Mouse (Mus musculus): ENCODE results near the gene Crip1.

Gene Crip1

DNA sequence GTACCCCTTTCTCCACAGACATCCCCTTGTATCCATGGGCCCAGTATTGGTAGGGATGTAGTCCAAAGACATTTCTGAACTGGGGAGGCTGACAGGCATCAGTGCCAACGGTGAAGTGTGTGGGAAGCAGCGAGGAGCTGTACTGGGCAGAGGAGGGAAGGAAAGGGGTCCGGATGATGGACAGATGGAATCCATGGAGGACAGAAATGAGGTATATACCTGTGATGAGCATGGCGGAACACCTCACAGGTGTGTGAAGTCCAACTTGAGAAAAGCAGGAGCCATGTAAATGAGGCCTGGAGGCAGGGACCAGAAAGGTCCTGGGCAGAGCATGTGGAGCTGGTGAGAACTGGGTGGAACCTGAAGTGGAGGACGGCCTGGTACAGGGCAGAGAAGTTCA, 525 bp upstream of the Crip1 start:
- in situ Hi-C loops (cut with MboI, MseI): no loop called here

DNA sequence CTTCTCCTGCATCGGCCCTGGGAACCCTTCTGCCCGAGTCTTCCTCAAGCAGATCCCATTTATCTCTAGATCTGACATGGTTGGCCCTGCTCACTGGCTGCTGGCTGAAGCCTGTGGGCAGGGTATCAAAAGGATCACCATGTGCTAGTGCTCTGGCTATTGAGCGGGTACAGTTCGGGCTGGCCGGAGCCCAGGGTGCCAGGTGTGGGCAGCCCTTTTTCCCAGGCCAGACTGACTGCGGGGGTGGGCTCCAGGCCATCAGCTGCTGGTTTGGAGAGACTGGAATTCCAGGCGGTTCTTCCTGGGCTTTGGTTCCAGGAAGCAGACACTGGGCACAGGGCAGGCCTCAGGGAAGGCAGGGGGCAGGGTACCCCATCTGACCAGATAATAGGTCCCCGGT, 1.4 kb downstream of the Crip1 start:
- in situ Hi-C loops (cut with MboI, MseI): no loop called here

DNA sequence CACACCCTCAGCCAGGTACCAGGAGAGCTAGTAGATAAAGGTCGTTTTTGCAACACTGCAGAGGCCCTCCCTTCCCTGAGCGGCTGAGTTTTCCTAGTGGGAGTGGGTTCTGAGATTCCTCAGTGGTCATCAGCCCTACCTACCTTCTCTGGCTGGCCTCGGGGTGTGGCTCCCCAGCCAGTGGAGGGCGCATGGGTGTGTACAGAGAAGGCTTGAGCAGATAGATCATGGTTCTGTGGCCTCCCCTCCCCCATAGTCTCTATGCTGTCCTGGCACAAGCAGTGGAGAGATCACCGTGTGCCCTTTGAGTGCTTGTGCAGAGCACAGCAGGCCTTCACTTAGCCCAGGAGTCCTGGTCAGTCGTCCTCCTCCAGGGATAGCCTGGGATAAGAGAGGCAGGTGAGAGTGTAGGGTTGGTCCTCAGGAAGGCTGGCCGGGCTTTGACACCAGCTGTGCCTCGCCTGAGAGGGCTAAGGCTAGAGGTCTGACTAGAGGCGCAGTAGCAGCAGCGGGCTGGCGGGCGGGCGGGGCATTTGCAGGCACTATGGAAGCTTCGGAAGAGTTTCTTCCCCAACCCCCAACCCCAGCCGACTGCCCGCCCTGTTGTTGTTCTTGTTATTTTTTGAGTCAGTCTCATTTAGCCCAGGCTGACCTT, 2.4 kb downstream of the Crip1 start:
- in situ Hi-C loops (cut with MboI, MseI): no loop called here

DNA sequence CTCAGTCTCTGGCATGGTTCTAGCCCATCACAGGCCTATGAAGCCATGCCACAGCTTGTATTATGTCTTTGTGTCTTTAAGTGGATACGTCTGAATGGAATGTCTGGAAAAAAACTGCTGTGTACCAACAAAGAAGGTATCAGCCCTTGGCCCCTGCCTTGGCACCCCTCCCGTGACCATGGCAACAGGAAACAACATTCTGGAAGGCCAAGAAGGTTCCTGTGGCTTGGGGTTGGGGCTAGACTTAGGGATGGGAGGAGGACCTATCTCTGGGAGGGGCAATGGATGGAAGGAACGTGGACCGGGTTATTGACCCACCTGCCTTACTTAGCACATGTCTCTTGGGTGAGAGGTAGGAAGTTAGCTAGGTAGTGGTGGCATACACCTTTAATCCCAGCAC, 3.2 kb downstream of the Crip1 start:
- in situ Hi-C loops (cut with MboI, MseI): no loop called here

DNA sequence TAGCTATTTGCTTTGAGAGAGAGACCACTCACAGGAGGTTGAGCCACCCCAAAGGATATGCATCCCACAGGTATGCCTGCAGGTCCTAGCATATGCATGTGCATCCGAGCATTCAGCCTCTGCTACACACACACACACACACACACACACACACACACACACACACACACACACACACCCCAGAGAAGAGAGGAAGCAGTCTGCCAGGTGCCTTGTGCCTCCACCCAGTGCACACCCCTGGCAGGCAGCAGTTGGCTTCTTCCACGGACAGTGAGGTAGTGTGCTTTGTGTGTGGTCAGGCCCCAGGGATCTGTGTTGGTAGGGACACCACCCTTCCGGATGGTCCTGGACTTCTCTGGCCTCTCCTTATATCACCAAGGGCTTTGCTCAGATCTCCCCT, 3.8 kb downstream of the Crip1 start:
- in situ Hi-C loops (cut with MboI, MseI): no loop called here

DNA sequence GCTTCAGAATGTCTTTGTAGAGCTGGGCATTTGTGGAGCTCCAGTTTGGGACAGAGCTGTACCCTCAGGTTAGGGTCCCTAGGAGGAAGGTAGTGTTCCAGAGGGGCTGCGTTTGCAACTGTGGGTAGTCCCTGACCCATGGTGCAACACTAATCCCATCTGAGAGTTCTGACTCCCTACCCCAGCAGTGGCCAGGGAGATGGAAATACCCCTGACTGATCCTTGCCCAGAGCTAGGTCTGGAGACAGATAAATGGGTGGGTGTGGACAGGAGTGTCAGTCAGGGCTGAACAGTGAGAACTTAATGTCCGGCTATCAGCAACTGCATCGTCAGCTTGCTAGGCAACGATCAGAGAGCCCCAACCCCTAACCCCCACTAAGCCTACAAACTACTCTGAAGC, 4.5 kb downstream of the Crip1 start:
- in situ Hi-C loops (cut with MboI, MseI): no loop called here

DNA sequence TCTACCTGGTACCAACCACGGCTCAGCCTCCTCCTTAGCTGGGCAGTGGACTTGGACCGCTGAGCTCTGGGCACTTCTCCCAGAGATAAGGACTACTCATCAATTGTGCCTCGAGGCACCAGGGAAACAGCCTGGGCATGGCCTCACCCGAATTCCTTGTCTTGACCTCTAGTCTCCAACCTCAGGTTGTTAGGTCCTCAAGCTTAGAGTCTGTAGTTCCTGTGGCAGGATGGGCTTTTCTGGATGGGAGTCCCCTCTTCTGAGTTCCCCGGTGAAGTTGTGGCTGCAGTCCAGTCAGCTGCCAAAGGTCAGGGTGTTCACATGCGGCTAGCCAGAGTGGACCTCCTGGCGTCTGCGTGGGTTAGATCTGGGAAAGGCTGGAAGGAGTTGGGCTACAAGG, 4.9 kb downstream of the Crip1 start:
- in situ Hi-C loops (cut with MboI, MseI): no loop called here

DNA sequence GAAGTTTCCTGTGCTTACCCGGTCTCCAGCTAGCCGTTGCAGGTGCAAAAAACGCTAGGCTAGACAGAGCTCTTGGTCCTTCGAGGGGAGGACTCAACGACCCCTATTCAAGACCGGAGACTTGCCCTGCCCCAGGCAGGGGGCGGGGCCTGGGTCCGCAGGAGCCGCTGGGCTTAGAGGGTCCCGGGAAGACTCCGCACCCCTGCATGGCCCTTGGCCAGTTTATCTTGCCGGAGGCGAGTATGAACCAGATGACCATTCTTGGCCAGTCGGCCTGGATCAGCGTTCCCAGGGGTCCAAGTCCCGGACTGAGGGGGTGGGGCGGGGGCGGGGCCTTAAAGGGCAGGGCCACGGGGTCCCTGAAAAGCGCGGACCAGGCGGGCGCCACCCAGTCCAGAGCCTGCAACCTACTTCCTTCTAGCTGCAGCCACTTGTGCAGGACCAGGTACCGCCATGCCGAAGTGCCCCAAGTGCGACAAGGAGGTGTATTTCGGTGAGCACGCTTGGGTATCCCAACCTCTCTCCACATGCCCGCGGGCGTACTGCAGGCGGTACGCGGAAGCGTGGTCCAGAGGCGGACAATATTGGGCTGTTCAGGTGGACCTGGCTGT, 5.7 kb downstream of the Crip1 start:
- in situ Hi-C loops (cut with MboI, MseI): no loop called here

DNA sequence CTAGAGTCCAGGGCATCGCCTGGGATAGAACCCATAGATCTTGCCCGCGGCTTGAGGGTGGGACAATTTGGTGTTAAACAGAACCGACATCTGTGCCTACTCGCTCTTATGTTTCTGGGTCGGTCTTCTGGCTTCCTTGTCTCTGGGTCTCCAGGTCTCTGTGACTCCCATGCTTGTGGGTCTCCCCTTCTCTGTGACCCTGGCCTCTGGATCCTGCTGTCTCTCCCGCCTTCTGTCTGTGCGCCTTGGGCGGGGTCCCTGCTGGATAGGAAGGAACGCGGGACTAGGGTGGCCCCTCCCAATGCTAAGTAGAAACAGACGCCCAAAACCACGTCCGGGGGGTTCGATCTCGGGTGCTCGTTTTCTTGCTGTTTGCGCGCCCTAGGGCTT, 6.2 kb downstream of the Crip1 start:
- in situ Hi-C loops (cut with MboI, MseI): no loop called here

DNA sequence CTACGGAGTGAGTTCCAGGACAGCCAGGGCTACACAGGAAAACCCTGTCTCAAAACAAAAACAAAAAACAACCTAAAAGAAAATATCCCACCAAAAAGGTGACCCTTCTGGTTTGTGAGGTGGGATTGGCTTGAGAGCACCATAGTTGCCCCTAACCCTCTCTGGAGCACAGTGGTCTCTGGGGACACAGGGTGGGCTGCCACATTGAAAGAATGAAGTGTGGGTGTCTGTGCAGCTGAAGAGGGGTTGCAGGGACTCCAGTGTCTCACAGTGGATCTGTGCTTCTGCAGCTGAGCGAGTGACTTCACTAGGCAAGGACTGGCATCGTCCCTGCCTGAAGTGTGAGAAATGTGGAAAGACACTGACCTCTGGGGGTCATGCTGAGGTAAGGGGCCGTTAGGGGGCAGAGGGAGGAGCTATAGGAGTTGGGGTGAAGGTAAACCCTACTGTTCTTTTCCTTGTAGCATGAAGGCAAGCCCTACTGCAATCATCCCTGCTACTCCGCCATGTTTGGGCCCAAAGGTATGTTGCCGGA, 6.9 kb downstream of the Crip1 start:
- in situ Hi-C loops (cut with MboI, MseI): no loop called here

DNA sequence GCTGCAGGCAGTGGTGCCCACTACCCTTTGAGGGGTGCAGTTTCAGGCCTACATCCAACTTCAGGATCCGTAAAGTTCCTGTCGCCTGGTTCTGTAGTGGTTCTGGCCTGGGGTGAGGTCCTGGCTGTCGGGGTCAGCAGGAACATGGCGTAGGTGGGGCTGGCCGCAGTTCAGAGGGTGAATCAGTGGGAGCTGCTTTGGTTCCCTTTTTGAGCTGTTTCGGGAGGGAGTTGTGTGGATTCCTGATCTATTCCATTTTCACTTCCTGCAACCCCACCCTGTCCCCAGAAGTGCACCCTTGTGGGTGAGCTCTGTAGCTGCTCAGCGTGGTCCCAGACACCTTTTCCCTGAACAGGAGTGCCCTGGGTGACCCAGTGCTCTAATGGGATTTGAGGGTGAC, 7.9 kb downstream of the Crip1 start:
- in situ Hi-C loops (cut with MboI, MseI): no loop called here

DNA sequence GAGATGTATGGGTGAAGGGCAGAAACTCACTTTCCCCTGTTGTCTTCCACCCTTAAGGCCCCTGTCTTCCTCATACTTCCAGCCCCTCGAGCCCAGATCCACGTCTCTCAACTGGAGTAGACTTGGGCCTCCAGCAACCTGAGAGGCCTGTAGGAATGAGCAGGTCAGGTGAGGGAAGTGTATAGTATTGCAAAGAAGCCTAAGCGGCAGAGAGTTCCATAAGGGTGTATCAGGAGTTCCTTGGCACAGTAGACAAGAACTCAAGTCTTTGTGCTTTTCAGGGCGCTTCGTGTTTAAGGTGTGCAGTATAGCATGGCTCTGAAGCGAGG, 8.6 kb downstream of the Crip1 start:
- in situ Hi-C loops (cut with MboI, MseI): no loop called here

DNA sequence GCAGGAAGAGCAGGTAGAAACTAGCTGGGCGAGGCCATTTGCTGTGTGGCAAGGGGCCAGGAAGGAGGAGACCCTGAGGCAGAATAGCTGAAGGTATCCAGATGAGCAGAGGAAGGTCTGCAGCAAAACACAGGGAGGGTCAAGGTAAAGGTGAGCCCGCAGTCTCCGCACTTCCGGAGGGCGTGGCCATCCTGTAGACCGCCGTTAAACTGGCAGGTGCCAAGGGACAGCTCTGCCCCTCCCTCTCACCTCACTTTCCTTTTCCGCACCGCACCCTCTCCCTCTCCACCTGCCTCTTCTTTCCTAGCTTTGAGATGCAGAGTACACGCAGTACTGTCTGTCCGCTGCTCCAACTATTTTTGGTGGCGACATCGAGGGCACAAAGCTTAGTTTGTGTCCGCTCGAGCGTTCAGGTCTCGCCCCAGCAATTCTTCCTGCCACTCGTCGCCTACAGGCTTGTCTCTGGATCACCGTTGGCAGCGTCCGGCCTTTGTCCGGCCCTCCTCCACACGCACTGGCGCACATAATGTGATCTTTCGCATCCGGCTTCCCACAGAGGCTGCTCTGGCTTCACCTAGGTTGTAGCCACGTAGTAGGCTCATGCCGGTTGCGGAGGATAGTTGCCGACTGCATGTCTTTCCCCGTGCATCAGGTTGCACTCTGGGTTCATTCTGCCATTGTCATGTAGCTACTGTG, 9.1 kb downstream of the Crip1 start:
- in situ Hi-C loops (cut with MboI, MseI): no loop called here

DNA sequence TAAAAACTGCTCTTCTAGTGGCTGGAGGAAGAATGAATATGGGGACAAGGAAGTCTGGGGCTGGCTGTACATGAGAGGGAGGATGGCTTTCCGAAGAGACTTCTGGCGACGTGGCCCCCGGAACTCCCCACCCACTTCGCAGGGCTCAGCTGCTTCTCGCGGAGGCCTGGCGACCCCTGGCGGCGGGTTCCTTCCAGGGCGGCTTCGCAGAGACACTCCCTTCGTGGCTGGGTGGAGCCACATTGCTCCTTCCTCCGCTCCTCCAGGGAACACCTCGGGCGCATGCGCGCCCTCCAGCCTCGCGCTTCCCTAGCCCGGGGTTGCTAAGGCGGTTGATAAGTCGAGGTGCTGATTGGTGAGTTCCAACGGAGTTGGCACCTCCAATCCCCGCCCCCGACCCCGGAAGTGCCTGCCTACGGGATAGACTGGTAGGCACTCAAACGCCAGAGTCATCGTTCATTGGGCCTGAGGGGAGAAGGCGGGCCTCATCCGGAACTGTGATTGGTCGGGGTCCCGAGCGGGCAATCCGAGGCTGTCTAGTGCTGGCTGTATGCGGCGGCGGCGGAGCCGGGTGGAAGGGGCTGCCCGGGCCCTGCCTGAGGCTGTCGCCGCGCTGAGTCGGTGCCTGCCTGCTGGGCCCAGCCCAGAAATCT, 9.9 kb downstream of the Crip1 start, which contains the start of gene Tedc1:
TSS of gene Tedc1 (plus strand) at position 535 of the 653 bp plus-strand sequence.
- in situ Hi-C loops (cut with MboI, MseI): no loop called here

DNA sequence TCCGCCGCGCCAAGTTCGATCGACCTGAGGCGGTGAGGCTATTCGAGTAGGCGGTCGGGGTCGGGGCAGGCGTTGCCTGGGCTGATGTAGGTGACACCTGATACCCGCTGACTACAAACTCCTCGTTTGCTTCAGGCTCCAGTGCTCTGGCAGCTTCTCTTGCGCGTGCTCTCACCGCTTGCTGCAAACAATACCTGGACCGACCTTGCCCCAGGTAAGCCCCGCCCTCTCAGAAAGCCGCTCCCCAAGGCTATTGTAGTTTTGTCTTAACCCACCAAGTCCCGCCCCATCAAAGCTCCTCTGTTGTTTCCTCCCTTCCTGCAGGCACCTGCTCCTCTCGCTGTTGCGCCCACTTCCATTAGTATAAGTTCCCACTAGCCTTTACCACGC, 10.4 kb downstream of the Crip1 start:
- in situ Hi-C loops (cut with MboI, MseI): no loop called here

DNA sequence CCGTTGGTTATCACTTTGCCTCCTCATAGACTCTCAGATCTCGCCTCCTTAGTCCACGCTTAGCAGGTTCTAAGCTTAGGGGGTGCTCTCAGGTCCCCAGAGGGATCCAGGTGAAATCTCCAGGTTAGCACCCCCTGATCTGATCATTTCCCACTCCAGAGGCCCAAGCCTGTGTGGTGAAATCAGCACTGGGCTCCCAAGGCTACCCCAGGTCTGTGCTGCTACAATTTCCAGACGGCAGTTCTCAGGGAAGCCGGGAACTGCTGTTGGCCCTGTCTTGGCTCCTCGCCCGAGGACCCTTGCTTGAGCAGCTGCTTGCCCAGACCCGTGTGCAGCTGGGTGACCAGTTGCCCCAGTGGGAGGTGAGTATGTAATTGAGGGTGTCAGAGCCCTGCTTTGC, 10.9 kb downstream of the Crip1 start:
- in situ Hi-C loops (cut with MboI, MseI): no loop called here

DNA sequence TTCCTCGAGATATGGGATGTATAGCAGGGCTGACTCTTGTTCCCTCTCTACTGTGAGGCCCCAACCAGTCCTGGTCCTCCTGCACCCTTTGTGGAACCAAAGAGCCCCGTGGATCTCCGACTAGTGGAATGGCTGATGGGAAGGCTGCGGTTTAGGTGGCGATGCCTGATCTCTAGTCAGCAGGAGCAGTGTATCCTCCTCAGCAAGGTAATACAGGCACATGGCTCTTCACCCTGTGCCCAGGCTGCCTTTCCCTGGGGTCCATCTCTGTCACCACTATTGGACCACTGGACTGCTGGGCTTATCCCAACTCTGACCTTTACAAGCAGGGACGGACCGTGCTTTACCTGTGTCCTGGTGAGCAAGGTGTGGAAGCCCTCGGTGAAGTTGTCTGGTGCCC, 11.4 kb downstream of the Crip1 start:
- in situ Hi-C loops (cut with MboI, MseI): no loop called here

DNA sequence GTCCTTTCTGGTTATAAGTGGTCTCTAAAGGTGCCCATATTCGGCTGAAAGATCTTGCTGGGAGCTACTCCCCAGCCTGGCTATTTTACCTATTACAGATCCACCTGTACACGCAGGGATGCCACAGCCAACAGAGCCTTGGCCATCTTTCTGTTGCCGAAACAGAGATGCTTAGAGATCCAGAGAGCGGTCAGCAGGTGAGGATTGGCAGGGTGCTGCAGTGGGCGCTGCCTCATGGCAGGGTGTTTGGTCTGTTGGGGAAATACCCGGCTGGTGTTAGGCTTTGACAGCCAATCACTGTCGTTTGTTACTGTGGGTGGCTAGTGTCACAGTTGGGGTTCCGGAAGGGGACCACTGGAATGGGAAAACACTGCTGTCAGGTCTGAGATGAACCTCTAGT, 11.9 kb downstream of the Crip1 start:
- in situ Hi-C loops (cut with MboI, MseI): no loop called here

DNA sequence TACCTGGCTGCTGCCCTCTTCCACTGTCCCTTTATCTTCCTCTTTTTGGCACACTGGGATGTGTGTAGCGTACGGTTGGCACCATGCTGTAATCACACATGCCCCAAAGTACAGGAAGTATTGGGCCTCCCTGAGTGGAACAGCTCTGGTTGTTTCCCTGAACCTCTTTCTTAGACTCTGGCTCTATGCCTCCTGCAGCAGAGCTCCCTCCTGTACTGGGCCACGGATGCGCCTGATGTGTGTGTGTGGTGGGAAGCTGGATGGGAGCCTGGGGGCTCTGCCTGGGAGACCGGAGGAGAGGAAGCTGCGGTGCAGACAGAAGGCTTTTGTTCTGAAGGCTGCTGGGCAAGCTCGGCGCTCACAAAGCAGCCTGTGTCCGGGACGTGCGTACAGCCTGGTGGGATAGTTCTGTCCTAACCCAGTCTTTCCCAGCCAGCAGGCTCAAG, 17.5 kb downstream of the Crip1 start:
- in situ Hi-C loops (cut with MboI, MseI): no loop called here

DNA sequence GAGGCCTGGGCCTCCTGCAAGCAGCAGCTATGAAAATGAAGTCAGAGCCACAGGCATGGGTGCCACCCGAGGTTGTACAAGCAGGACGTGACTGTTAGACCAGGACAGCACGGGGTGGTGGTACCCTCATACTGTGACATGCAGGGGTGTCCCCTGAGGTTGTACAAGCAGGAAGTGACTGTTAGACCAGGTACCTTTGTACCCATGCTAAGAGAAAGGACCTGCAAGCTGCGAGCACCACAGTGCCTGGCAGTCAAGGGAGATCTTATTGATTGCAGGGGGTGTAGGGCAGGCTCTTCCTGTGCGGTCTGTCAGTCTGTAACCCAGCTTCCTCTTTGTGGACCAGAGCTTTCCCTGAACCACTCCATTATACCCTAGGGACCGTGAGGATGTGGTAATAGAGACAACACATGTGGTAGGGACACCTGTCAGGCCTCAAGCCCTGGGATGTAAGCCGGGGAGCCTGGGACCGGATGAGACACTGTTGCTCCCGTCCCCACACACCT, 22.0 kb downstream of the Crip1 start:
- in situ Hi-C loops (cut with MboI, MseI): no loop called here

DNA sequence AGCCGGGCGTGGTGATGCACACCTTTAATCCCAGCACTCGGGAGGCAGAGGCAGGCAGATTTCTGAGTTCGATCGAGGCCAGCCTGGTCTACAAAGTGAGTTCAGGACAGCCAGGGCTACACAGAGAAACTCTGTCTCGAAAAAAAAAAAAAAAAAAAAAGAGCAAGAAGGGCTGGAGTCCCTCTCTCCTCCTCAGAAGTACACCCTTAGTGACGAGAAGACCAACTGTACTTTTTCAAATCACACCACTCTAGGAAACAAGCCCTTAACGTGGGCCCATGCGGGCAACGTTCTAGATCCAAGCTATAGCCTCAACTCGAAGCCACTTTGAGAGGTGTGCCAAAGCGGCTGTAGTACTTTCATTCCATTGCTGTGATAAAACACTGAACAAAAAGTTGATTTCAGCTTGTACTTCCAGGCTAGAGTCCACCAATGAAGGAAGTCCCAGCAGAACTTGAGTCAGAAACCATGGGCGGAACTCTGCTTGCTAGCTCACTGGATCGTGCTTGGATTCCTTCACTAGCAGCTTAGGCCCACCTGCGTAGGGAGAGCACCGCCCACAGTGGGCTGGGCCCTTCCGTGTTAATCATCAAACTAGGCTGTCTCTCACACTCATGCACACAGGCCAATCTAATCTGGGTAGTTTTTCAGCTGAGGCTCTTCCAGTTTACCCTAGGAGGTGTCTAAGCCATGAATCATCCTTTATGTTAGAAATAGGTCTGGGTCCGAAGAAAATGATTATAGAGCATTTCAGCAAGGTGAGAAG, 31.0 kb downstream of the Crip1 start:
- in situ Hi-C loops (cut with MboI, MseI): no loop called here

DNA sequence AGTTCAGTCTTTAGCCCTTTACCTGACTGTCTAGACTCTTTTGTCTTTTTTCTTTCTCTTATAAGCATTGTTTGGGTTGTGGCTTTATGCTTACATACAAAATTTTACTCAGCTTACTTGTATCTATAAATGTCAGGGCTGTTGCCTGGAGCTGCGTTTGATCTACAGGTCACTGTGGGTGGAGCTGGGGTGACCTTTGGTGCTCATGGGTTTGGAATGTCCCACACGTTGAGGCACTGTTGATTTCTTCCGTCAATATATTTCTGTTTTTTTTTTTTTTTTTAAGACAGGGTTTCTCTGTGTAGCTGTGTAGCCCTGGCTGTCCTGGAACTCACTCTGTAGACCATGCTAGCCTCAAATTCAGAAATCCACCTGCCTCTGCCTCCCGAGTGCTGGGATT, 34.9 kb downstream of the Crip1 start:
- in situ Hi-C loops (cut with MboI, MseI): no loop called here

Data from T-helper 17 cell (primary cell).